Mouse (Mus musculus): ENCODE data around the gene Ppard. TPM values are rescaled to one million over a fixed set of nuclear protein-coding genes. Genes with fewer than 3 reads are reported as not detected.

The Ppard gene
- polyA plus RNA-seq, 1 experiment, result 18.3 TPM

DNA sequence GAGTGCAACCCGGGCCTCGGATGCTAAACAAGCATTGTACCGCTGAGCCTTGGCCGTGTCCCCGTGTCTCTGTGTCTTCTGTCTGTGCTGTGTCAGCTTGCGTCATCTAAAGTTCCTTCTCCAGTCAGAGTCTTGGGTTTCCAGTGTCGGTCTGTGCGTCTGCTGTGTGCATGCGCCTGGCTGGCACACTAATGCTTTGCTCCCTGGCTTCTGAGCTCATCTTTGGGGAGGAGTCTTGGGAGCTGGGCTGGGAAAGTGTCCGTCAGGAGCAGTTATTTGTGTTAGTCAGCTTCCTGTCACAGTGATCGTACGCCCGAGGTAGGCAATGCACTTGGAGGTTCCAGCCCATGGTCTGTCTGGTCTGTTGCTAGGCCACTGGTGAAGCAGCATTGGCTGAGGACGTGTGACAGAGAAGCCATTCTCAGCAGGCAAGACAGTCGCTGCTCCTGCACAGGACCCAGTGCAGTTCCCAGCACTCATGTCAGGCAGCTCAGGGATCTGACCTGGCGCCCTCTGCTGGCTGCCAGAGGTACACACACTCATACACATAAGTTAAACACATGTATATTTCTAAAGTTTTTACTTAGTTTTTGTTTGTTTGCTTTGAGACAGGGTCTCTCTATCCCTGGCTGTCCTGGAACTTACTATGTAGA is 27.5 kb downstream of the Ppard start:
- DNase-seq (ENCODE audit: low read depth), result no peak
- TF ChIP-seq POLR2A (IDR thresholded peaks at IDR 0.05; ENCODE audit: borderline replicate concordance, extremely low read depth, insufficient read depth, insufficient read length, poor library complexity, severe bottlenecking) (no peak), CTCF (IDR thresholded peaks at IDR 0.05; ENCODE audit: borderline replicate concordance, extremely low read depth, insufficient read depth, insufficient read length) (peak; percentile 44; the same call in 1 of the 2 replicates)

DNA sequence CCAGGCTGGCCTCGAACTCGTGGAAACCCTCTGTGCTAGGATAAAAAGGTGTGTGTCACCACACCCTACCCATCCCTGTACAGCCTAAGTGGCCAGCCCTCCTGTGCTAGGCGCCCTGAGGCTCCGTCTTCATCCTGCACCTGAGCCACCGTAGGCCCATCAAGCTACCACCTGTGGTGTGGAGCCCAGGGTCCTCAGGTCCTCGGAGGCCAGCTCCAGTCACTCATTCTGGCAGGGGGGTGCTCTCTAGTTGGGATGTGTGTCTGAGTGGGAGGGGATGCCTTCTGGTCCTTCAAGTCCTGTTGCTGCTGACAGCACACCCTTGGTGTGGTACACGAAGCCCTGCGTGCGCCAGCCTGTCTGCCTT is 28.0 kb downstream of the Ppard start:
- no peak for TF ChIP-seq POLR2A (IDR thresholded peaks at IDR 0.05; ENCODE audit: borderline replicate concordance, extremely low read depth, insufficient read depth, insufficient read length, poor library complexity, severe bottlenecking)
- TF ChIP-seq CTCF (IDR thresholded peaks at IDR 0.05; ENCODE audit: borderline replicate concordance, extremely low read depth, insufficient read depth, insufficient read length), result no peak
- no peak for DNase-seq (ENCODE audit: low read depth)

DNA sequence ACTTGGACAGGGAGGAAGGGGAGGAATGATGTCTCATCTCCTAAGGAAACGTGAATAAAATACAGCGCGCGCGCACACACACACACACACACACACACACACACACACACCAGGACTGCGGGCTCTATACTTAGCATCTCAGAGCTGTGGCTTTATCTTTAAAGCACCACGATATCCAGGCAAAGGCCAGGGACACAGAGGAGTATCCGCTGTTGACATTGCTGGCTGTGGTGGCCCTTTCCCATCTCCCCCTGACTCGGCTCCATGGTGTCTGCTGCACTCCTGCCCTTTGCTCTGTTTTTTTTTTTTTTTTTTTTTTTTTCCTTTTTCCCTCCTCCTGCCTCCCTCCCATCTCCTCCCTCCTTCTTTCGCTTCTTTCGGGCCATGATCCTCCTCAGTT is 29.3 kb downstream of the Ppard start:
- no peak for TF ChIP-seq CTCF (IDR thresholded peaks at IDR 0.05; ENCODE audit: borderline replicate concordance, extremely low read depth, insufficient read depth, insufficient read length)
- TF ChIP-seq POLR2A (IDR thresholded peaks at IDR 0.05; ENCODE audit: borderline replicate concordance, extremely low read depth, insufficient read depth, insufficient read length, poor library complexity, severe bottlenecking), result no peak
- DNase-seq (ENCODE audit: low read depth), result no peak

DNA sequence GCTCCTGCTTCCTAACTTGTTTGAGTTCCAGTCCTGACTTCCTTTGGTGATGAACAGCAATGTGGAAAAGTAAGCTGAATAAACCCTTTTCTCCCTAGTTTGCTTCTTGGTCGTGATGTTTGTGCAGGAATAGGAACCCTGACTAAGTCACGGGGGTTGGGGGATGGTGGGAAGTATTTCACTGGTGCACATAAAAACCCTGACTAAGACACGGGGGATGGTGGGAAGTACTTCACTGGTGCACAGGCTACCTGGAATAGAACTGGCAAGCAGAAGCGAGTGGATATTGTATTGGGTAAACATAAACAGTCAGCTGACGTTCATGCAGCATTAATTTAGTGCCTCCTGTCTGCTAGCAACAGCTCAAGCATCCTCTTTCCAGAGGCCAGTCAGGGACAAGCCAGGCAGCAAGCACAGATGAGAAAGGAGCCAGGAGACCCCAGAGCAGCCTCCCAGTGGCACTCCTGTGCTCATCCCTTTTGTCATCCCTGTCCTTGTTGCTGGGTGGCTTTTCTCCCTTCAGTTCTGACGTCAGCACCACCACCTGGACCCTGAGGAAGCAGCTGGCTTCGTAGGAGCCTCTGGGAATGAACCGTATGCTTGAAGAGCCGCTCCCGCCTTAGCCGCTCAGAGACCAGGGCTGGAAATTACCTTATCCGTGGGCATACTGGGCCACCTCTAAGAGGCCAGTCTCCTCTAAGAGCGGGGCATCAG is 30.8 kb downstream of the Ppard start:
- DNase-seq (ENCODE audit: low read depth), result no peak
- TF ChIP-seq CTCF (IDR thresholded peaks at IDR 0.05; ENCODE audit: borderline replicate concordance, extremely low read depth, insufficient read depth, insufficient read length) (no peak), POLR2A (IDR thresholded peaks at IDR 0.05; ENCODE audit: borderline replicate concordance, extremely low read depth, insufficient read depth, insufficient read length, poor library complexity, severe bottlenecking) (no peak)

GRCm38 (mm10) chr17:28267251-28267650 is 34.8 kb downstream of the Ppard start:
- TF ChIP-seq POLR2A (IDR thresholded peaks at IDR 0.05; ENCODE audit: borderline replicate concordance, extremely low read depth, insufficient read depth, insufficient read length, poor library complexity, severe bottlenecking), result no peak
- TF ChIP-seq CTCF (IDR thresholded peaks at IDR 0.05; ENCODE audit: borderline replicate concordance, extremely low read depth, insufficient read depth, insufficient read length), result no peak
- no peak for DNase-seq (ENCODE audit: low read depth)

DNA sequence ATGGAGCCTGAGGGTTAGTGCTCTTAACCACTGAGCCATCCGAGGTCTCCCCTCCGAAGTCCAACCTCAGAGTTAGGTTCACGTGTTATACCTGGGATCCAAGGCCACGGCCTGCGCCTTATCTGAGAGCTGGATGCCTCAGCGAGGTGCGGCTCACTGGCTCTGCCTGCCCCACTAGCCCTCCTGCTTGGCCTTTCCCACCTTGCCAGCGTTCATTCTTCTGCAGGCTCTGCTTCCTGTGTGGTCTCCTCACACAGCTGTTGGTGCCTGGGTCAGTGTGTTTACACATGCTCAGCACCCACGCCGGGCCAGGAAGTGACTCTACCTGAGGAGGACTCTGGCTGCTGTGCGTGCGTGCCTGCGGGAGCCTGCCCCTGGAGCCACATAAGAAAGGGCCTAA is 37.7 kb downstream of the Ppard start:
- DNase-seq (ENCODE audit: low read depth), result no peak
- TF ChIP-seq CTCF (IDR thresholded peaks at IDR 0.05; ENCODE audit: borderline replicate concordance, extremely low read depth, insufficient read depth, insufficient read length) (no peak), POLR2A (IDR thresholded peaks at IDR 0.05; ENCODE audit: borderline replicate concordance, extremely low read depth, insufficient read depth, insufficient read length, poor library complexity, severe bottlenecking) (no peak)

DNA sequence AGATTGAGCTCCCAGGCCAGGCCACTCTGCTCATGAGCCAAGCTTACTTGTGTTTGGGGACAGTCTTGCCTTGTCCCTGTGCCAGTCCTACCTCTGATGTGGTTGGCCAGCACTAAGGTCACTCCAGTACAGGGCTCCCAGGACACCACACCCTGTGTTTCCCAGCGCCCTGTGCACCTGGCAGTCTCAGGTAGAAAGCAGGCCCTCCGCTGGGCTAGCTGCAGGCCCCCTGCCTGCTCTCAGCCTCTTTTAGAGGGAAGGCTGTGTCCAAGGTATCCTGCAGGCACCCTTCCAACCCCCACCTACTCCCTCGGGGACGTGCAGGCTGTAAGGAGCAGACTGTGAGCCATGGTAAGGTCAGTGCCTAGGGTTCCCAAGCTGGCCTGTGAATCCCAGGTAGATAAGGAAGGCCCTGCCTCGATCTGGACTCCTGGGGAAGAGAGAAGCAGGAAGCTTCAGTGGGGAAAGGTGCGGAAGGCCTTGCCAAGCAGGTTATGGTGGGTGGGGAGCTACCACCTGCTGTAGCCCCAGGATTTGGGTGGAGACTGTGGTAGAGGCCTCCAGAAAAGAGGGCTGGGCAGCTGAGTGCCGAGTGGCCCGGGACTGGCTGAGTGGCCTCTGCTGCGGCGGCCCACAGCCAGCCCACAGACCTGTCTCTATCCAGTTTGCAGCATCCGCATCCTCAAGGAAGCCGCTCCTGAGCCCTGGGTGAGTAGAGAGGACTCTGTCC is 39.2 kb downstream of the Ppard start:
- no peak for TF ChIP-seq CTCF (IDR thresholded peaks at IDR 0.05; ENCODE audit: borderline replicate concordance, extremely low read depth, insufficient read depth, insufficient read length)
- no peak for TF ChIP-seq POLR2A (IDR thresholded peaks at IDR 0.05; ENCODE audit: borderline replicate concordance, extremely low read depth, insufficient read depth, insufficient read length, poor library complexity, severe bottlenecking)
- DNase-seq (ENCODE audit: low read depth), result no peak

- DNase-seq (ENCODE audit: low read depth), result no peak
- no peak for TF ChIP-seq CTCF (IDR thresholded peaks at IDR 0.05; ENCODE audit: borderline replicate concordance, extremely low read depth, insufficient read depth, insufficient read length)
These were observed 39.8 kb downstream of the Ppard start for GRCm38 (mm10) chr17:28272281-28272680.

GRCm38 (mm10) chr17:28272837-28273236 is 40.3 kb downstream of the Ppard start:
- TF ChIP-seq POLR2A (IDR thresholded peaks at IDR 0.05; ENCODE audit: borderline replicate concordance, extremely low read depth, insufficient read depth, insufficient read length, poor library complexity, severe bottlenecking), result no peak
- TF ChIP-seq CTCF (IDR thresholded peaks at IDR 0.05; ENCODE audit: borderline replicate concordance, extremely low read depth, insufficient read depth, insufficient read length), result no peak
- DNase-seq (ENCODE audit: low read depth), result no peak

DNA sequence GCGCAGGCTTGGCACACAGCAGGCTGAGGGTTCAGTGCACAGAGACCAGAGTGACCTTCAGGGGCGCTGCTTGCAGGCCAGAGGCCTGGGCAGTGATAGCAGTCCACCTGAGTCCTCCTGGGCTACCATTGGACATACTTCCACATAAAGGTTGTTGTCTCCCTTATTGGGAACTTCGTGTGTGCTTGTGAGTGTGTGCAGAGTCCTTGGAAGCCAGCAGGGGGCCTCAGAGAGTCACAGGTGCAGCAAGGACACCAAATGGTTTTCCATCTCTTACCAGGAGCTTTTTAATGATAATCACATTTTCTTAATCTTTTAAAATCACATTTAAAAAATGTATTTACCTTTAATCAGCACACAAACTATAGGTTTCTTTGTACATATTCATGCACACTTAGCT is 42.2 kb downstream of the Ppard start:
- DNase-seq (ENCODE audit: low read depth), result no peak

GRCm38 (mm10) chr17:28277226-28277625 is 44.7 kb downstream of the Ppard start:
- no peak for DNase-seq (ENCODE audit: low read depth)

More for the DNA sequence above, 42.2 kb downstream of the Ppard start:
- peak; percentile 43; the same call in 1 of the 2 replicates for TF ChIP-seq CTCF (IDR thresholded peaks at IDR 0.05; ENCODE audit: borderline replicate concordance, extremely low read depth, insufficient read depth, insufficient read length)
- TF ChIP-seq POLR2A (IDR thresholded peaks at IDR 0.05; ENCODE audit: borderline replicate concordance, extremely low read depth, insufficient read depth, insufficient read length, poor library complexity, severe bottlenecking), result no peak

More at GRCm38 (mm10) chr17:28277226-28277625, 44.7 kb downstream of the Ppard start:
- TF ChIP-seq POLR2A (IDR thresholded peaks at IDR 0.05; ENCODE audit: borderline replicate concordance, extremely low read depth, insufficient read depth, insufficient read length, poor library complexity, severe bottlenecking) (no peak), CTCF (IDR thresholded peaks at IDR 0.05; ENCODE audit: borderline replicate concordance, extremely low read depth, insufficient read depth, insufficient read length) (no peak)

Measured in brain, embryonic 14.5 days (tissue).